Mouse (Mus musculus) kidney, embryonic 16.5 days (tissue): ENCODE data around the gene Angptl6. TPM values are rescaled to one million over a fixed set of nuclear protein-coding genes. Genes with fewer than 3 reads are reported as not detected.
A peak's percentile ranks its signal among the peaks of the same experiment; 100 is the strongest.

Experiments
- ATAC-seq: fragments of 200-750 bp; cut with Nextera tagmentation; 2 replicates; pipeline ENCODE4 v1.8.0; 2017; ENCODE audit warnings: moderate TSS enrichment; ENCODE audit not compliant: low FRiP score, low TSS enrichment
- H3K27ac ChIP-seq: fragments of 300-500 bp; sonication (generic); 2 replicates; pipeline ENCODE4 v1.5.1; 2014; ENCODE audit warnings: low read length
- H3K27me3 ChIP-seq: fragments of 300-500 bp; sonication (generic); 2 replicates; pipeline ENCODE4 v1.6.1; 2014; ENCODE audit warnings: low read length, control low read depth, mixed read lengths; ENCODE audit not compliant: insufficient read depth
- H3K36me3 ChIP-seq: fragments of 300-500 bp; sonication (generic); 2 replicates; pipeline ENCODE4 v1.6.1; 2014; ENCODE audit warnings: low read length, control low read depth, mixed read lengths; ENCODE audit not compliant: insufficient read depth
- H3K4me1 ChIP-seq: fragments of 300-500 bp; sonication (generic); 2 replicates; pipeline ENCODE4 v1.6.1; 2014; ENCODE audit warnings: low read length, control low read depth, mixed read lengths; ENCODE audit not compliant: insufficient read depth
- H3K4me2 ChIP-seq: fragments of 300-500 bp; sonication (generic); replicated peaks from 2 replicates; pipeline ENCODE4 v1.6.1; 2014; ENCODE audit warnings: low read depth, low read length
- H3K4me3 ChIP-seq: fragments of 300-500 bp; sonication (generic); 2 replicates; pipeline ENCODE4 v1.5.1; 2014; ENCODE audit warnings: mild to moderate bottlenecking, low read length
- H3K9ac ChIP-seq: fragments of 300-500 bp; sonication (generic); replicated peaks from 2 replicates; pipeline ENCODE4 v1.6.1; 2014; ENCODE audit warnings: low read length
- H3K9me3 ChIP-seq: fragments of 300-500 bp; sonication (generic); 2 replicates; pipeline ENCODE4 v1.6.1; 2016; ENCODE audit warnings: low read length, control low read depth
- WGBS: fragments of 180-500 bp; shearing (Covaris S2); extraction: QIAGEN DNeasy Blood & Tissue Kit; methylation state at CpG from one replicate; pipeline ENCODE4 v1.1.7; 2014; 5-methylcytosine and 5-hydroxymethylcytosine counted together
- polyA plus RNA-seq: library from polyadenylated mRNA; unstranded; fragments of >200 nt; fragmentation: Nextera tagmentation; extraction: Ambion mirVana; gene quantifications from 2 replicates; pipeline ENCODE4 v1.2.1, GENCODE M21; 2015

The Angptl6 gene
- polyA plus RNA-seq, 1 experiment from 2014 or later: 3.6 TPM

DNA sequence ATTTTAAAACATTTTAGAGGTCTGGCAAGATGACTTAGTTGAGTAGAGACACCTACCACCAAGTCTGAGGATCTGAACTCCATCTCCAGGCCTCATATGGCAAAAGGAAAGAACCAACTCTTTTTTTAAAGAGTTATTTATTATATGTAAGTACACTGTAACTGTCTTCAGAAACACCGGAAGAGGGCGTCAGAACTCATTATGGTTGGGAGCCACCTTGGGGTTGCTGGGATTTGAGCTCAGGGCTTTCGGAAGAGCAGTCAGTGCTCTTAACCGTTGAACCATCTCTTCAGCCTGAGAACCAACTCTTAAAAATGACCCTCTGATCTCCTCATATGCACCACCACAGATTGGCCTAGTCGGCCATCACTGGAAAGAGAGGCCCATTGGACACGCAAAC is 7.7 kb upstream of the Angptl6 start:
- ATAC-seq: no peak
- H3K9me3 ChIP-seq: no peaks in the 10 kb centered on the region
- H3K4me2 ChIP-seq: peak overlapping the region; percentile 84
- H3K9ac ChIP-seq: no peak overlapping the region
- H3K4me3 ChIP-seq: no peak overlapping the region
- no peak overlapping the region for H3K27ac ChIP-seq
- peaks cover 29% of the 10 kb centered on the region for H3K36me3 ChIP-seq
- H3K4me1 ChIP-seq: peaks cover 7% of the 10 kb centered on the region; the same call in 1 of the 2 replicates
- H3K27me3 ChIP-seq: no peaks in the 10 kb centered on the region
- 82% methylated on average over 6 of the region's 6 CpGs for WGBS

GRCm38 (mm10) chr9:20886563-20886962 is 7.0 kb upstream of the Angptl6 start:
- ATAC-seq: no peak
- Histone ChIP-seq H3K36me3 (peaks cover 22% of the 10 kb centered on the region), H3K27ac (no peak overlapping the region), H3K4me2 (no peak overlapping the region), H3K9me3 (no peaks in the 10 kb centered on the region), H3K4me3 (no peak overlapping the region), H3K4me1 (peaks cover 7% of the 10 kb centered on the region; the same call in 1 of the 2 replicates), H3K27me3 (no peaks in the 10 kb centered on the region), H3K9ac (no peak overlapping the region)
- 98% methylated on average over 2 of the region's 2 CpGs for WGBS

GRCm38 (mm10) chr9:20878710-20879065 is 839 bp downstream of the Angptl6 start:
- WGBS: 13% methylated on average over 10 of the region's 10 CpGs

DNA sequence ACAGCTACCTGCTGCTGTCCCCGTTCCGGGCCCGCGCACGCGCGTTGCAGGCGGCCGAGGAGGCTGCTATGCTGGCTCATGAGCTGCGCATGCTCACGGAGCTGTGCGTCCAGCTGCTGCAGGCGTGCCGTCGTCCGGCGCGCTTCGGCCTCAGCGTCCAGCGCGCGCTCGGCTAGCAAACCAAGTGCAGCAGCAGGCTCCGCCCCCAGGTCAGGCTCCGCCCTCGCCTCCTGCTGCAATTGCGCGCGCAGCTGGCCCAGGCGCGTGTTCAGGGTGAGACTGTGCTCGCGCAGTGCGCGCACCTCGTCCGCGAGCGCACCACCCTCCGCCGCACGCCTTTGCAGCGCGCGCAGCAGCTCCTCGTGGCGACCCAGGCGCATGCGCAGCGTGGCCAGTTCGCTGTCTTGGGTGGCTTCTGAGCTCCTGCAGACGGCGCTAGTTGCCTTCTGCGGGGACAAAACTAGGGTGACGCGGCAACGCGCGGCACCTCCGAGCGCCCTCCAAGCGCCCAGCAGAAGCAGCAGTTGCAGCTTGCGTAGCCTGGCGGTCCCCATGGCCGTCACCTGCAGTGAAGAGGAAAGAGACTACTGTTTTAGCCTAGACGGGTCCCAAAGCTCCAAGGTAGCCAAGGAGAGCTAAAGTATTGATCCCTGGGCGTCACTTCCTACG is 1.4 kb downstream of the Angptl6 start:
- under 1% methylated on average over 62 of the region's 69 CpGs for WGBS
- Histone ChIP-seq H3K9me3 (no peaks in the 10 kb centered on the region), H3K36me3 (peaks cover 4% of the 10 kb centered on the region; the same call in 1 of the 2 replicates), H3K27ac (peak overlapping the region; percentile 95), H3K4me3 (peak overlapping the region; percentile 54), H3K27me3 (0 out of 2 replicates have a peak, but pooled peaks cover 3% of the 10 kb centered on the region), H3K9ac (peak overlapping the region; percentile 83), H3K4me2 (peak overlapping the region; percentile 70), H3K4me1 (0 out of 2 replicates have a peak, but pooled peaks cover 4% of the 10 kb centered on the region)
- peak; percentile 98 for ATAC-seq

More at GRCm38 (mm10) chr9:20878710-20879065, 839 bp downstream of the Angptl6 start:
- Histone ChIP-seq H3K9me3 (no peaks in the 10 kb centered on the region), H3K27me3 (0 out of 2 replicates have a peak, but pooled peaks cover 3% of the 10 kb centered on the region), H3K4me1 (0 out of 2 replicates have a peak, but pooled peaks cover 4% of the 10 kb centered on the region), H3K4me3 (peak overlapping the region; percentile 54), H3K9ac (peak overlapping the region; percentile 83), H3K27ac (peak overlapping the region; percentile 95), H3K4me2 (peak overlapping the region; percentile 70), H3K36me3 (no peaks in the 10 kb centered on the region)
- ATAC-seq: no peak; the same call in 1 of the 2 replicates

DNA sequence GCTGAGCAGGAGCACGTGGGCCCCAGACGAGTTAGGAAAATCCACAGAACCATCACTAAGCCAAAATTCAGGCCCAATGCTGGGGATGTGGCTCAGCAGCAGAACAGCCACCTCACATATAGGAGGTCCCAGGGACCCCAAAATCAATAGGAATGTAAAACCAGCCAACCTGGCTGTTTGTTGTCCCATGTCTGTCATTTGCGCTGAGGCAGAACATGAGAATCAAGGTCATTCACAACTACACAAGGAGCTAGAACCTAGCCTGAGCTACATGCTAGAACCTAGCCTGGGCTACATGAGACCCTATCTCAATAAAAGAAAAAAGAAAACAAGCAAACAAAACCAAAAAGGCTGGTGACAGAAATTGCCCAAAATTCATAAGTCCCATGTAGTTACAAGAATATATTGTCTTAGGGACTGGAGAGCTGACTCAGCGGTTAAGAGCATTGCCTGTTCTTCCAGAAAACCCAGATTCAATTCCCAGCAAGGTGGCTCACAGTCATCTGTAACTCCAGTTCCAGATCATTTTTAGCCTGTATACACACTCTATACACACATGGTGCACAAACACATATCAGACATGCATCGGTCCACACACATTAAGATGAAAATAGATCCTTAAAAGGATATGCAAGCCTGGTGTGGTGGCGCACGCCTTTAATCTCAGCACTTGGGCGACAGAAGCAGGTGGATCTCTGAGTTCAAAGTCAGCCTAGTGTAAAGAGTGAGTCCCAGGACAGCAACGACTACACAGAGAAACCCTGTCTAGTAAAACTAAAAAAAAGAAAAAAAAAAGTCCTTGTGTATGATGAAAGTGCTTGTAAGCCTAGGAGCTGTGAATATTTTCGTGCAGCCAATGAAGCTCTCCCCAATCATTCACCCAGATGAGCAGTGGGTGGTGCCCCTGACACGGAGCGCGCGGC is 2.1 kb downstream of the Angptl6 start:
- Histone ChIP-seq H3K27ac (peak overlapping the region; percentile 43; the same call in 1 of the 2 replicates), H3K9me3 (no peaks in the 10 kb centered on the region), H3K4me2 (peak overlapping the region; percentile 70), H3K4me1 (0 out of 2 replicates have a peak, but pooled peaks cover 4% of the 10 kb centered on the region), H3K36me3 (peaks cover 4% of the 10 kb centered on the region; the same call in 1 of the 2 replicates), H3K4me3 (peak overlapping the region; percentile 54), H3K9ac (peak overlapping the region; percentile 66), H3K27me3 (0 out of 2 replicates have a peak, but pooled peaks cover 3% of the 10 kb centered on the region)
- peak; percentile 0; the same call in 1 of the 2 replicates for ATAC-seq
- WGBS: 34% methylated on average over 14 of the region's 14 CpGs

GRCm38 (mm10) chr9:20876318-20877117 is 3.0 kb downstream of the Angptl6 start:
- WGBS: 69% methylated on average over 8 of the region's 9 CpGs
- H3K27me3 ChIP-seq: 0 out of 2 replicates have a peak, but pooled peaks cover 3% of the 10 kb centered on the region
- H3K4me1 ChIP-seq: 0 out of 2 replicates have a peak, but pooled peaks cover 4% of the 10 kb centered on the region
- no peak for ATAC-seq
- H3K9me3 ChIP-seq: no peaks in the 10 kb centered on the region
- H3K4me3 ChIP-seq: no peak overlapping the region
- H3K36me3 ChIP-seq: peaks cover 4% of the 10 kb centered on the region; the same call in 1 of the 2 replicates
- no peak overlapping the region for H3K9ac ChIP-seq
- no peak overlapping the region for H3K27ac ChIP-seq
- H3K4me2 ChIP-seq: no peak overlapping the region

GRCm38 (mm10) chr9:20875021-20875790 is 4.3 kb downstream of the Angptl6 start:
- Histone ChIP-seq H3K36me3 (peaks cover 8% of the 10 kb centered on the region; the same call in 1 of the 2 replicates), H3K4me1 (0 out of 2 replicates have a peak, but pooled peaks cover 4% of the 10 kb centered on the region), H3K4me3 (no peak overlapping the region), H3K9me3 (no peaks in the 10 kb centered on the region), H3K27me3 (peaks cover 3% of the 10 kb centered on the region; the same call in 1 of the 2 replicates), H3K27ac (no peak overlapping the region), H3K4me2 (no peak overlapping the region), H3K9ac (no peak overlapping the region)
- 67% methylated on average over 23 of the region's 23 CpGs for WGBS
- ATAC-seq: no peak

DNA sequence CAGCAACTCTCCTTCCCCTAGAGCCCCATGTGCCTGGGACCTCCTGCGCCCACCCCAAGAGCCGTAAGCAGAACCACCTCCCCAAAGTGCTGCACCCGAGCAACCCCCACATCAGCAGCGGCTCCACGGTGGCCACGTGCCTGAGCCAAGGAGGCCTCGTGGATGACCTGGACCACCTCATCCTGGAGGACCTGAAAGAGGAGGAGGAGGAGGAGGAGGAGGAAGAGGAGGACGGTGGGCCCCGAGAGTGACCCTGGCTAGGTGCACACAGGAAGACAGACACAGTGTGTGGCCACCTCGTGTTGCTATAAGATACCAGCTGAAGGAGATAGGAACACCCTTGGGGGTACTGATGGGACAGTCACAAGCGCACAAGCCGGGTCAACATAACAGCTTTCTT is 6.0 kb downstream of the Angptl6 start:
- no peaks in the 10 kb centered on the region for H3K9me3 ChIP-seq
- no peak overlapping the region for H3K9ac ChIP-seq
- peaks cover 9% of the 10 kb centered on the region; the same call in 1 of the 2 replicates for H3K36me3 ChIP-seq
- 87% methylated on average over 12 of the region's 12 CpGs for WGBS
- H3K27ac ChIP-seq: no peak overlapping the region
- peaks cover 20% of the 10 kb centered on the region for H3K27me3 ChIP-seq
- no peak for ATAC-seq
- no peak overlapping the region for H3K4me2 ChIP-seq
- H3K4me1 ChIP-seq: 0 out of 2 replicates have a peak, but pooled peaks cover 12% of the 10 kb centered on the region
- no peak overlapping the region for H3K4me3 ChIP-seq
